Mouse (Mus musculus) thymus, postnatal 10 days (tissue): Measurements from ENCODE around the gene Atp8b4.
A peak's percentile ranks its signal among the peaks of the same experiment; 100 is the strongest.
"Not testable (repeated sequence)": the region's sequence is repeated elsewhere in the genome, so short reads cannot be mapped to it uniquely, and the experiment has no call there.

Source experiments
- DNase-seq, 2 experiments: peaks; one replicate each; pipeline ENCODE4 v3.0.0; 2021; ENCODE audit warnings: low spot score in 2 of 2

Atp8b4 gene

DNA sequence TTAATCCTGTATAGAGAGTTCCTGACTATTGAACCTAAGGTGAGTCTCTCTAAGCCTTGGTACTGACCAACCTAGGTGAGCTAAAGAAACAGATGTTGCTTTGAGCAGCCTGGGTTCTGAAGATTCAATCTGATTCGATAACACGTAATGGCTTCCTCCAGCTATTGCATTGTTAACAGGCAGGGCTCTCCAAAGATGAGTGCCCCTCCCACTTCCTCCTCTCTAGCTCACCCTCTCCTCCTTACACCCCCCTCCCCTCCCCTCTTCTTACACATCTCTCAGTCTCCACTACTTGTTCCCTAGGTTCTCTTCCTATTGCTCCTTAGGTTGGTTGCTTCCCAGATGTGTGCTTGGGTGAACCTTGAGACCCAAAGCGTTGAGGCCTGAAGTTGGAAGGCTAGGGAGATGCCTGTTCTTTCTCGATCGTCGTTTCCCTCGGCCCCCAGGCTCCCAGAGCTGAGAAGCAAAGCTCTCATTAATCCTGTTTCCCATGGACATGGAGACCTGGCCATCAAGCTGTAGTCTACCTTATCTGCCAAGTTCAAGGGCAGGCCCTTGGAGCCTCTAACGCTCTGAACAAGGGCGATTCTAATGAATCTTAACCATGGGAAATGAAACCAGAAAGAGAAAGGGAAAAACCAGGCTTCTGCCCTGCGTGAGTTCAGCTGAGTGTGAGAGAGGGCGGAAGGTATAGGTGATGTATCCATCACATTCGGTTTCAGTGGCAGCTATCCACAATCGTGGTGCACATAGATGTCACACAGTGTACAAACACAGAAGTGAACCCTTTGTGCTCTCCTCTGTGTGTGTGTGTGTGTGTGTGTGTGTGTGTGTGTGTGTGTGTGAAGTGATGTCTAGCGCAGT is 4.4 kb downstream of the Atp8b4 start:
- DNase-seq: peak; percentile 21 to 27

DNA sequence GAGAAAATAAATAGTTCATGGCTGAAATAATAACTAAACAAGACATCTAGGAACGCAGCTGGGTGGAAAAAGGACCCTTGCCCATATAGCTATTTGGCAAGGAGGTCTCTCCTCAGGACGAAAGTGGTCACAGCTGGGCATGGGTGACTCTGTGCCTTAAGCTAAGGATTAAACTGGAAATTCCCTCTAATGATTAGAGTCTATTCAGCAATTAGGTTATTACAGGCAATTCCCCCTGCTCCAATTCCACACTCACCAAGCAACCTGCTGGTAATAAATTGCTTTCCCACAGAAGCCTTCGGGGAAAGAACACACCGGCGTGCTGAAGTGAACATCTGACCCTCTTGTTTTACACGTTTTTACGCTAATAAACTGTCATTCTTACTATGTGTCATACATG is 5.2 kb downstream of the Atp8b4 start:
- DNase-seq: no peak

DNA sequence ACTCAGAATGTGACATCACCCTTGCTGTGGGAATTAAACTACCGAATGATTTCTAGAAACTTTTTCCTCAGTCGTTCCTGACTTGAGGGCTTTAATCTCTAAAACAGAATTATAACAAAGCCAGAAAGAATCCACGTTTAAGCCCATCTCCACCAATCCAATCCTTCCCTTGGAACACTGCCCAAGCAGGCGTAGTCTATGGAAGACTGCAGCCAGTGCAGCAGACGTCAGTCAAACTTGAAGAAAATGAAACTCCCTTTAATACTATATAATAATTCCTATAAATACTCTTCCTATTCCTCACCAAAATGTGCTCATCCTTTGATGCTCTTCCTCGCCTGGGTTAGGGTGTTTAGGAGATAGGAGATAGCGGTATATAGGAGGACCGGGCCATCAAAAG is 7.2 kb downstream of the Atp8b4 start:
- no peak for DNase-seq

DNA sequence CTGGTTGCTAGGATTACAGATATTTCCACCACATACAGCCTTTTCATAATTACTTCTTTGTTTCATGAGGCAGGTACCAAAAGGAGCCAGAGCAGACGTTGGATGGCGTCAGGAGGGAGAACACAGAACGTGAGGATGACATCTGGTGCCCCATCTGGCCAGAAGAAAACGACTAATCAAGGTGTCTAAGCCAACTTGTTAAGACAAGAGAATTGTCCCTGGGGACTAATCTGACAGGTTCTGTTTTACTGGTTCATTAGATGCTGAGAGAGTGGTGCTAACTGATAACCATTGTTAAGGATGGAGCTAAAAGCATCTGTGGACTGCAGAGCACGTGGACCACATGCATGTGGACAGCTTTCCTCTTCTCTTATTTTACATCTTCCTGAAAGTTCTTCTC is 7.8 kb downstream of the Atp8b4 start:
- DNase-seq: no peak

DNA sequence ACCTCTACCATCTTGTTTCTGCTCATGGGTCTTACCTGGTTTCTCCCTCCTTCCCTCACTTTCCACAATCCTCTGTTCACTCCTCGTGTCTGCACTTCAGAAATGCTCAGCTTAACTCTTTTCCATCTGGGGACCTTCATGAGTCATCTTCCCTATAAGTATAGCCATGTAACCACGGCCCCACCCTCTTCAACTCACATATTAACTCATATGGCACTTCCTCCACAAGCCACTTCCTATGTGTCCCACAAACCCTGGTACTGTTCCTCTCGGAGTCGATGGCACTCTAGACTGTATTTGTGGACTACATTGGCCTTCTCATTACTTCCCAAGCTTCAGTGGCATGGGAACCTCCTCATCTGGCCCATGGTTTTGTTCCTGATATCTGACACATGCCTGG is 9.0 kb downstream of the Atp8b4 start:
- DNase-seq: no peak

DNA sequence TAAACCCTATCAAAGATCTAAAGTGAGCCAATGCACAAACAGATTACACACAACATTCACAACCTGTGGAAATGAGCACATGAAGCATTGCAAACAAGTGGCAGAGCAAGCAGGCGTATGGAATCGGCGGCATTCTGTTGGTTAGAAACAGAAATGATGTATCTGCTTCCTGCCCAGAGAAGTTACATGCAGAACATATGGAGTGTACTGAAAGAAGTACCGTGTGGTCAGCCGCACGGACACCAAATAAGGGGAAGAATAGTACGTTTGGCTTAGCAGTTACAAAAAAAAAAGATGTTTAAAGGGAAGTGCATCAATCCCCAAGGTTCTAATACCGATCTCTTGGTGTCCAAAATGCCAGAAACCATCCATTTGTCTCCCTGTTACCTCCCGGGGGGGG is 9.9 kb downstream of the Atp8b4 start:
- no peak for DNase-seq

DNA sequence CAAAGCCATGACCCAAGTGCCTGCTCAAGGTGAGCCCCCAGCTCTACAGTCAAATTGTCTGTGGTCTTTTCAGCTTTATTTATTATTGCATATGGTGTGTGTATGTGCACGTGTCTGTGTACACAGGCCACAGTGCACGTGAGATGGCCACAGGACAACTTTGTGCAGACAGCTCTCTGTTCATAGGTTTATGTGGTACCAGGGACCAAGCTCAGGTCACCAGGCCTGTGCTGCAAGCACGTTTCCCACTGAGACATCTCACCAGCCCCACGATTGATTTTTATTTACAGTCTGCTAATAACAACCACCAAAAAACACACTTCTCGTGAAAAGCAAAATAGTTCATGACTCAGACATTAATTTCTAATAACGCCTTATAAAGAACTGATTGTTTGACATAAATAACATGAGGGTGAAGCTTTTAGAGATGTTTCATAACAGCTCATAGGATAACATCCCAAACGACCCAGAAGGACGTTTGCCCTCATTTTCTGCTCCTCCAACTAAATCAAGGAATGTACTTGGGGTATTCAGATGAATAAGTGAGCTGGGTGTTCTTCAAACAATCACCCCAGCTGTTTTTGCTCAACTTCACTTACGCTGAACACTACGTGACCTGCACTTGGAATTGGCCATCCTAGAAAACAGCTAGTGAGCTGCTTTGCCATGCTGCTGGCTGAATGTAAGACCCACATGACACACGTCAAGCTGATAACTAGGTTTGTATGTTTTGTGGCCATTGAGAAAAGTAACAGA is 15.0 kb downstream of the Atp8b4 start:
- no peak for DNase-seq

DNA sequence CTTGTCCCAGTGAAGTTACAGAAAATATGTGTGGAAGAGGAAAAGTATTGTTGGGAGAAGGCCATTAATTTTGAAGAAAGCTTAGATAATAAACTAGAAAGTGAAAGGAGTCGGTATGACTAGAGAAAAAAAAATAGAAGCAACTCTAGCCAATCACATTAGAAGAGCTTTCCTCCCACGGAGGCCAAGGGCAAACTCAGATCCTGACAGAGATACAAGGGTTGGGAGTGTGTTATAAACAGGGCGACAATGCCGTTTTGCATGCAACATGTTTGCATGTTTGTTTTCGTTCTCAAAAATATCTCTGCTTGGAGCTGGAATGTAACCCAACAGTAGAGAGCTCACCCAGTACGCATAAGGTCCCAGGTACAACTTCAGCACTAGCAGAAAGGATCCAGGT is 17.1 kb downstream of the Atp8b4 start:
- DNase-seq: no peak

DNA sequence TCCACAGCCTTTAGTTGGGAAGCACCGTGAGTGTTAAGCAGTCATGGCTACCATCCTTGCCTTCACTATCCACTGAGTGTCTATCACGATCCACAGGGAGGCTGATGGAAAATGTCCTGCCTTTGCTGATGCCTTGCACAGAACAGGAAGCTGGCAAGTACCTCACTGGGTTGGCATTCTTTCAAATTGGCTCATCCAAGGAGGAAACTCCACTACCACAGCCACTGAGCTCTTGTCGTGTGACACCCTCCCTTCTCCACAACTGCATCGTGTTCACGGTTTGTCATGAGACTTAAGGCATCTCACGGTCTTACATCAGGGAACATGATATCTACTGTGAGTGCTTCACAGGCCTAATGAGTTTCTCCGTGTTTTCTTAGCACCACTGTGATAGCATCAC is 22.9 kb downstream of the Atp8b4 start:
- DNase-seq: no peak

DNA sequence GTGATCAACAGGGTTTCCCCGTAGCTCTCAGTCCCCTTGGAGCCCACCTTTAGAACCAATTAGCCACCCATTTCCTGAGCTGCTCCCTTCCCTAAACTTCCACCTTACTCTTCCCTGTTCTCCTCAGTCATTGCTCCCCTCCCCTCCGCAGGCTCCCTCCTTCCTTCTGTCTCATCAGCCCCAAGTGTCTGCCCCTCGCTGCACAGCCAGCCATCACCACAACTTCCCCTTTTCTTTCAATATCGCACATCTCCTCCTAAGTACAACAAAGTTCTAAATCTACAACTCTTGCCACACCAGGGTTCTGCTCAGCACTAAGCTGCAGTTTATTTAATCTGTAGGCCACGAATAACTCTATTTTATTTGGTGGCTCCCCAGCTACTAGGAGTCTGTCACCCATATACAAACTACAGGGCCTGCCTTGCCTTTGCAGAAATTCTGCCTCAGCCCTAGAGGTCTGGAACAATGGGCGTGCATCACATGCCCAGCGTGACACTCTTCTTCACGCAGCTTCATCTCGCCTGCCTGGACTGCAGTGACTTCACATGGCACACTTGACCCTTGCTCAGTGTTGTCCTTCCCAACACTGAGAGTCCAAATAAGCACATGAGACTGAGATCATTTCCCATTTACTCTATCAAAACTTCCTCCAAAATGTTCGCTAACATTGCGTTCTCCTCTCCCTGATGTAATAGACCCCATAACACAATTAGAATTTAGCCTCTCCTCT is 24.6 kb downstream of the Atp8b4 start:
- no peak for DNase-seq

DNA sequence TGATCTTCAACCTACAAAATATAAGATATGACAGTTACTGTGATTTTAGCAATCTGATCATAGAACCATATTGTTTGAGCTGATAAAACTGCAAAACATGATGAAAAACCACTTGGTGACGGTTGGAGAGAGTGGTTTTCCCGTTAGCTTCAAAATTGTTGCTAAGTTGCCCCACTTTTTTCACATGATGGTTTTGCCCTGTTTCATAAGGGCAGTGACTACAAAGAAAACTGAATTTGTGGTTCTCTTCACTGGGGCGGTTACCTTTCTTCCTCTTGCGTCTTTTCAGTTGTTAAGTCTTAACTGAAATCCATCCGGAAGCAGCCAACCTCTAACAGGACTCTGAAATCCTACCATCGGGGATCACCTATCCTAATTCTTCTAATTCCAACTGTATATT is 26.5 kb downstream of the Atp8b4 start:
- no peak for DNase-seq

DNA sequence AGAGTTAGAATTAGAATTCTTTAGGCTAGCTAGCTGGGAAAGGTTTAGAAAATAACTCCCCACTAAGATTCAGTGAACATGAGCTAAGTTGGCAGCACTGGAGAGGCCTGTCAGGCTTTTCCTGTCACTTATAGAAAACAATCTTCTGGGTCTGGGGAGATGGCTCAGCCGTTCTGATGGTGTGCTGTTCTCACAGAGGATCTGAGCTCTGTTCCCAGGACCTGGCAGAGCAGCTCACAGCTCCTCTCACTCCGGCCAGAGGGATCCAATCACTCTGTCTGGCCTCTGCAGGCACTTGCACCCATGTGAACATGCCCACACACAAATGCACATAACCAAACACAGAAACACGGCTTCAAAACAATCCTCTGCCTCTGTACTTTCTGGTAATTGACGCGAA is 27.6 kb downstream of the Atp8b4 start:
- no peak for DNase-seq

DNA sequence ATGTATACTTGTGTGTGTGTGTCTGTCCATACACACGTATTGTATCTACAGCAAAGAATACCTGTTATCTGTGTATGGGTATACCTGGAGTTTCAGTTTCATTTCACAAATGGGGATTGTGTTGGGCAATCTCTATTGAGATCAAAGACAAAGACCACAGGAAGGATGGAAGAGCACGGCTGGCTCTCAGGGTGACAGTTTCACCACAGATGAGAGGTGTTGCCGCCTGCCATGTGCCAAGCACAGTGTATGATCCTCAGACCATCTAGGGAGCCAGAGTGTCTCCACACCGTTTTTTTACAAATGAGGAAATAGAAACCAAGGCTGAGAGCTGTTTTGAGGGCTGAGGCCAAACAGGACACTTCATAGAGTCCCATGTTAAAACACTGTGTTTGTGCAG is 32.7 kb downstream of the Atp8b4 start:
- DNase-seq: no peak

DNA sequence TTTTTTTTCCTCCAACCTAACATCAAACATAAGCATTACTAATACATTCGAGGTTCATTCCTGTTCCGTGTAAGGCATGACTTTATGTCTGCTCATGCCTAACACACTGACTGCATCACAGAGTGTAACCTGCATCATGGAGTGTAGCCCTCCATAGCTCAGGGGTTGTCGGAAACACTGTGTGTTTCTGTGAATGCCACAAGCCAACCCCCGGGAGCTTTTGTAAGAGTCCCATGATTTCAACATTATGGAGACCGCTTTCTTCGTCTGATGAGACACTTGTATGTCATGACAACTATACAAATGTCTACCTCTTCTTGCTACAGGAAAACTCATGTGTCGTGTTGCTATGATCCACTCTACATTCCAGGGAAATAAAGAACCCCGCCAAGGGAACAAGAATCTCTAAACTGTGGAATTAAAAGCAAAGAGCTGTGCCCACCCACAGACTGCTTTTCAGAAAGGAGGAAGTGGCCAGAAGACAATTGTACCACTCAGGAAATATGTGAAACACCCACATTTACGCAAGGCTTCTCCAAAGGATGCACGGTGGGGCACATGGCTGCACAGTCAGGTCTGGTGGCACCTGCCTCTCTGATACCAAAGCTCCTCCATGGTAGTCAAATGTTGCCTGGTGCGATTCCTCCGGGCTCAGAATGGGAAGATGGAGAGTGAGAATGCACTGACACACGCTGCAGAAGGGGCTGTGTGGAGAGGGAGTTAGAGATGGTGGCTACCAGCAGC is 33.9 kb downstream of the Atp8b4 start:
- peak in 1 of 2 experiments; percentile 39 for DNase-seq

DNA sequence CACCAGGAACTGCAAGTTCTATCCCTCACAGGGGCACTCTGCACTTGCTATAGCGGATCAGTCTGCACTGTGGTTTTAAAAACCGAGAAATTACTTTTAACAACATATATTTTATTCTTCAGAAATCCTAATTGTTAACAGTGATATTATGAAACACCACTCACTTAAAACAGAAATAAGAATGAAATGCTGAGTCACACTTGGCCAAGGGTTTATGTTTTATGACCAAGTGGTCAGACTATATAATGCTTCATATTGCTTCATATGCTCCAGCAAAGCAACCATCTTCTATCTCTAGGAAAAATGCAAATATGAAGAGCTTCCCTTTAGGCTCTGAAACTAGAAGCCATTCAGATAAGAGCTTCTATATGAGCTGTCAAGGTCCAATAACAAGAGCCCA is 41.8 kb downstream of the Atp8b4 start:
- DNase-seq: no peak

DNA sequence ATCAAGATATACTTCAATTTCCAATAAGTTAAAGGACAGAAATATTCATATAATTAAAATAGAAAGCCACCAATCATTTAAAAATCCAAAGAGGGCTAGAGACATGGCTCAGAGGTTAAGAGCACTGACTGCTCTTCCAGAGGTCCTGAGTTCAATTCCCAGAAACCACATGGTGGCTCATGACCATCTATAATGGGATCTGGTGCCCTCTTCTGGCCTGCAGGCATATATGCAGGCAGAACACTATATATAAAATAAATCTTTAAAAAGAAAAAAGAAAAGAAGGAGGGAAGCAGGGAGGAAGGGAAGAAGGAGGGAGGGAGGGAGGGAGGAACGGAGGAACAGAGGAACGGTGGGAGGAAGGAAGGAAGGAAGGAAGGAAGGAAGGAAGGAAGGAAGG is 42.7 kb downstream of the Atp8b4 start:
- not testable (repeated sequence) for DNase-seq

DNA sequence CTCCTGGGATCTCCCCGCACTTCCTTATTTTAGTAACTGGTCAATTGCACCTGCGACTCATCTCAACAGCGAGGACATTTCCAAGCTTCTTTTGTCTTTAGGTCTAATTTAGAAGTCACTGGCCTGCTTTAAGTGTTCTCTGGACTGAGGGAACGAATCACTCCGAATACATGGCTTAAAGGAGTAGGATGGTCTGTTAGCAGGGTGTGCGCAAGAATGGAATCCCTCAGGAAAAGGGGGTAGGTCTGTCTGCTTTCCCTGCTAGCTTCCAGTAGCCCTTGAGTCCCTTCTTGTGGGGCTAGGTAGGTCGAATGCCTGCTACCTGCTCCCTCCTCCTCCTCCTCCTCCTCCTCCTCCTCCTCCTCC is 49.6 kb downstream of the Atp8b4 start:
- no peak for DNase-seq

DNA sequence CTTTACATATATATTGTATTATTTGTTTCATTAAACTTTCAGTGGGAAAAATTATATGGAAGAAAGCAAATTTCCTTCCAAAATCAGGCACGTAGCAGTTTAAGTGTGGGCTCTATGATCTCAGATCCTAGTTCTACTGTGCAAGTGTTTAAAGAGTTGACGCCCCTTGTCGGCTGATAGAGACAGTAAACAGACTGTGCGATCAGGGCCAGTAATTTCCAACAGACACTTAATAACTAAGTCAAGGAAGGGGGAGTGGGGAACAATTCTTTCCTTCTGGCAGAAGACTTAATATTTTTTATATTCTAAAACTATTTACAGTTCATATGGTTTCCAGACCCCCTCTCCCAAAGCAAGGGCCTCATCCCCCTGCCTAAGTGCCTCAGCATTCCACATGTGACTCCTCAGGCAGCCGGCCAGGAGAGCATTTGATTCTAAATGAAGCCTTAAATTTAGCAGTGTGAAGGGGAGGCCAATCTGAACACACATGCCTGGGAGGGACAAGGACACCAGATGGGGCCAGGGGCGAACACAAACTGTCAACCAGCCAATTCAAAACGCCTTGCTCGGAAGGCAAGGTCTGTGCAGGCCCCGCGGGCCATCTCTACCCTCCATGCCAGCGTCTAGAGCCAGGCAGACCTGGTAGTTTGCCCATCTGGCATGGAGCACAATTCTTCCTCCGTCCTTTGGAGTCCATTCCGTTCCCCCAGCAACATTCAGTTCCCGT is 50.1 kb downstream of the Atp8b4 start:
- no peak for DNase-seq

DNA sequence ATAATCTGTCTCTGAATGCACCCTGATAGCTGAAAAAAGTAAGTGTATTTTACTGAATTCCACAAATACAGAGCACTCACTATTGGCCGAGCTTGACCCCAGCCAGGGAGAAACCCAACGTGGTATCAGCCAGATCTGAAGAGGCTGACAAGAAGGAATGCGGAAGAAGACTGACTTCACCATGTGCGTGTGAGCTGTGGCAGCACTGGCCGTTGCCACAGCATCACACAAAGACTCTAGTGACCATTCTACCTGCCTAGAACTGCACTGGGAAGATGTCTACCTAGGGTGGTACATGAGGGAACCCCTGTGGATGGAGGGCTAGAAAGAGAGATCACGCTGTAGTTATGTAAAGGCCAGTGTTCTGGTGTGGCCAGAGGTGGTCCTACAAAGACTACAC is 55.4 kb downstream of the Atp8b4 start:
- no peak for DNase-seq

DNA sequence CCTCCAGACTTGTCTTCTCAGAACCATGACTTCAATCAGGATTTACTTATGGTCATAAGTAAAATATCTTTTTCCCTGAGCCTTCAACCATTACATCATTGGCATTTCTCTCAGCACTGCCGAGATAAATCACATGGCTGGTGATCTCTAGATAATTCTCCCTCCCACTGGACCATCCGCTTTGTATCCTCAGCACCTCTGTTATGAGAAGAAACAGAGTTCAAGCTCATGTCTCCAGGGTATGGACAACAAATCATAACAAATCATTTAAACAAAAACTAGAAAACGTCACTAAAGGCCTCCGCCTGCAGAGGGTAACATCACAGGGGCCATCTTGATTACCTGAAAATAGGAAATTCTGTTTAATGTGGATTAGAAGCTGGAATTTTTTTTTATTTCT is 58.9 kb downstream of the Atp8b4 start:
- no peak for DNase-seq

DNA sequence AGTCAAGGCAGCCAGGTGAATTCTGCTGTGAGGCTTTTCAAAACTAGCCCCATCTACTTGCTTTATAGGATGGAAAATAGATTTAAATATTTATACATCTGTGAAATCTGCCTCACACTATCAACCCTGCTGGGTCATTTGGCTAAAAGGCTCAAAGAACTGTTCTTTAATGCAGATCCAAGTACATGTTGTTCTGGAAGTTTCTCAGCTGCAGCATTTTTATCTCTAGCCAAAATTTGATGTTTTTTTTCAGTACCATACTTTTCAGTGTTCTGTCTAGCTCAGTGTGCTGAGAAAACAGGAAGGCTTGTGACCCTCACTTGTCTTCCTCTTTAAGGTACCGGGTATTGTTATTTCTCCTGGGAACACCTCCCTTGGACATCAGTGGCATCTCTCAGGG is 65.8 kb downstream of the Atp8b4 start:
- no peak for DNase-seq
